Mouse (Mus musculus) T-cell, adult 2 months (primary cell): ENCODE data around the gene Ndufaf8.
A peak's percentile ranks its signal among the peaks of the same experiment; 100 is the strongest.

Source experiments
- DNase-seq: peaks from one replicate; pipeline ENCODE4 v3.0.0; 2022; ENCODE audit warnings: low spot score

The Ndufaf8 gene

GRCm38 (mm10) chr11:120136195-120136594 lies 37.5 kb downstream of the Ndufaf8 start:
- DNase-seq, result no peak

DNA sequence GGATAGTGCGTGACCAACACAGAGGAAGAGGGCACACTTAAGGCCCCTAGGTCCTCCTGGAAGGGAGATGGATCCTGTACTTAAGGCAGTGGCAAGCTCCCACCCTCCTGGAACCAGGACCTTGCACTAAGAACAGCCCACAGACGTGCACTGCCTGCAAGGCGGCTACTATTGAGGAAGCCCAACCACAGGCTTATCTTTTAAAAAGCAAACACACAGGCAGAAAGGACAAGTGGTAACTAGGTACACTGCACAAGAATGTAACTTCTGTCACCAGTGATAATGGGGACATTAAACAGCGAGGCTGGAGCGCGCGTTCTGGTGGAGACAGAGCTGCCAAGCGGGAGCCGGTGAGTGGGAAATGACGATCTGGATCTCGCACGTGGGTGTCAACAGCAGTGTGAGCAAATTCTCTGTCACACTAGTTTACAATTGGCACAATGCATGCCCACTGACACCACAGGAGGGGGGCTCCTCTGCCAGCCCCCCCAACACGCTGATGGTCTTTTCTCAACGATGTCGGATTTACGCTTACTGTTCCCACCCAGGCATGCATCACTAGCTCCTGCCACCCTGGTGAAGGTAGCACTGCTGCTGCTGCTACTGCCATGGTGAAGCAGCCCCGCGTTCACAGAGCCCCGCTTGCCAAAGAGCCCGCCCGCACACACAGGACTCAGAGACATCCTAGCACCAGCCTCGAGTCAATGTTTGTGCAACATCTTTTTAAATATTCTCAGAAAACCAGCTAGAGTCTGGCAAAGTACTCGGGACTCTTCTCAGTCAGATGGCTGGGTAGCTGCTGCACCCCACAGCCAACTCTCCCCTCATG lies 38.3 kb downstream of the Ndufaf8 start:
- no peak for DNase-seq

DNA sequence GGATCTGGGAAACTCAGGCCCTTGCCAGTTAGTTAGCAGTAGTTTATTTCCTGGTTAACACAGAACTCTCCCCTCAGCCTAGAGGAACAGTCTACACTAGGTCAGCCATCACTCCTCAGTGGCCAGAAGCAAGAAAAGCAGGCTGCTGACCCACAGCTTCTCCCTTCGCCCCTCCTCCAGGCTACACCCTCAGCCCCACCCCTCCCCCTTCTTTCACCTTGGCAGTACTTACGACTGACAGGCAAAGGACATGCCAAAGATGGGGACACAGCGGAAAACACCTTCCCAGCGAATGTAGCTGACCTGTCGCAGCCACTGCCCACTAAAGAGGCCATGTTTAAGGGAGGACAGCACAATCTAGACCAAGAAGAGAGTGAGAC lies 38.9 kb downstream of the Ndufaf8 start:
- DNase-seq, result no peak

DNA sequence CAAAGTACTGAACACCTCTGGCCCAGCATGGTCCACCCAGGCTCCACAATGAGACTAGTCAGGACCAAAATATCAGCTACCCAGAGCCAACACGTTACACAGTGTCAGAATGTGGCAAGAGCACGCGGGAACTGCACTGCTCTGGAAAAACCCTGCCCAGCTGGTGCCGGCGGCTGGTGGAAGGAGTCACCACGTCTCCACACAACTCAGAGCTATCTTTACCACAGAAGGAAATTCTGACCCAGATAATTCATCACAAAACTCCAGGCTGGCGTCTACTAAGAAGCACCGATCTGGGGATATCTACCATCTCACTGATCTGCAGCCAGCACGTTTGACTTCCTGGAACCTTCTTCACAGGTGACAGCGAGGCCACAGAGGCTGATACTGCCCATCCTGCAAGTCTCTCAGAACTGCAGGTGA lies 40.6 kb downstream of the Ndufaf8 start:
- DNase-seq, result no peak

GRCm38 (mm10) chr11:120140255-120140654 lies 41.5 kb downstream of the Ndufaf8 start:
- DNase-seq, result no peak

DNA sequence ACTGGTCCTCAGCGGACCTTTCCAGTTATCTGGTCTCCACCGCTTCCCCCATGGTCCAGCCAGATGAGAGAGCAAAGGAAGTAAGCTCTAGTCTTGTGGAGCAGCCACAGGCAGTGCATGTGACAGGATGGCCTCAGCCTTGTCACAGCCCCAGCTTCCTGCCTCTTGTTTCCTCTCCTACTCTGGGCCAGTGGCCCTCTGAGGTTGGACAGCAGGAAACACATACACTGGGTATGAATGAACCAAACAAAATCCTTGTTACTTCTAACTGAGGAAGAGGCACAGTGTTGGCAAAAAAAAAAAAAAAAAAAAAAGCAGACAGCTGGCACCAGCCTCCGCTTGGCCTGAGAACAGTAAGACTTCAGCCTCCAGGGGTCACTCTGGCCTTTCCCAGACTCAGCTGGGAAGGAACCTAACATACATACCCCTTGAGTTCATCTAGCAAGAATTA lies 43.9 kb downstream of the Ndufaf8 start:
- peak; percentile 50 for DNase-seq

DNA sequence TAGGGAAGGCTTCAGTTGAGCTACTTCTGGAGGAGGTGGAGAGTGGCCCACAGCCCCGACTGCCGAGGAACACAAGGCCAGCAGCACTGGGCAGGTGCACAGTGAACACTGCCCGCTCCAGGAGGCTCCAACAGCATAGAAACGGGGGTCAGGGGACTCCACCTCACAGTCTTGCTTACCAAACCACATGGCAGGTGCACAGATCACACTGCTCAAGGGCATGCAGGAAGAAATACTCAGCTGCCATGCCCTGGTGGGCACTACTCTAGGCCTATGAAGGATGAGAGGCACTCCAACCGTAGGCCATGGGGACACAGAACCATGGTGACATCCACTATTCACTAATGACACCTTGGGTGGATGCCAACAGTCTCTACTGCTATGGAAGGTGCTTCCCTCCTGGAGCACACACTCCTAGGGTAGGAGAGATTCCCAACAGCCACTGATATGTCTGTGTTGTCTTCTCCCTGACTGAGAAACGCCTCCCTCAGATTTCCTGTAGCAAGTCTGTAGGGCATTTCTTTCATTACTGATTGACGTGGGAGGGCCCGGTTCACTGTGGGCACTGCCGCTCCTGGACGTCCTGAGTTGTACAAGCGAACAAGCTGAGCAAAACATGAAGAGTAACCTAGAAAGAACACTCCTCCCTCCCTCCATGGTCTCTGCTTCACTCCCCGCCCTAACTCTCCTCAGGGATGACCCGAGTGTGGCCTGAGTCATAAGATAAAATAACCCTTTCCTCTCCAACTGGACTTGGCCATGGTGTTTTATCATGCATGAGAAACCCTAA lies 45.2 kb downstream of the Ndufaf8 start:
- DNase-seq, result no peak

- no peak for DNase-seq
Measured at GRCm38 (mm10) chr11:120148201-120148855, 49.6 kb downstream of the Ndufaf8 start.

GRCm38 (mm10) chr11:120149510-120150200 lies 50.9 kb downstream of the Ndufaf8 start:
- DNase-seq, result no peak
